In genomic region chr14:48120443-48120751, GRCm38 (mm10) we compare ENCODE assay signal across 9 mouse cellular contexts. TPM values are rescaled to one million over a fixed set of nuclear protein-coding genes. Genes with fewer than 3 reads are reported as not detected.
A peak's percentile ranks its signal among the peaks of the same experiment; 100 is the strongest.
DNase-seq lines count a peak whose midpoint lies in the region; ATAC-seq and TF ChIP-seq lines count a peak whose summit lies in the region.
"Had no signal": no experiment of that assay in that cellular context is flagged by ENCODE, and none has a peak within 500 bp of the region (broad histone marks: within the 10 kb centered on the region; RNA-seq: fewer than 3 reads in every experiment).

No protein-coding gene starts in this region.

- peak overlapping the region; percentile 90 for H3K27ac ChIP-seq in heart, embryonic 10.5 days
- H3K27ac ChIP-seq in ES-E14 (ENCODE audit: insufficient read depth, low read depth, low read length, poor library complexity, severe bottlenecking) = no peak overlapping the region
- H3K27ac ChIP-seq in heart, postnatal 0 days (ENCODE audit: low read depth) = no peak overlapping the region

- DNase-seq in heart, embryonic 10.5 days (ENCODE audit: low spot score) = no peak
- no peak for DNase-seq in heart, adult 8-10 months (ENCODE audit: low spot score)
- DNase-seq in ES-E14 (ENCODE audit: low read depth, low spot score) = no peak
- no peak for DNase-seq in heart, postnatal 0 days (ENCODE audit: low spot score)
- DNase-seq in lung, postnatal 10 days = peak; percentile 71
- no peak for DNase-seq in left cerebral cortex, adult 11 months (ENCODE audit: low spot score)
- no peak for DNase-seq in urinary bladder, postnatal 4 days (ENCODE audit: low spot score in 2 of 2)
- no peak for DNase-seq in yolk sac, embryonic 10.5 days (ENCODE audit: low spot score)

- no peak for TF ChIP-seq CTCF in heart, postnatal 0 days (IDR thresholded peaks at IDR 0.05; ENCODE audit: low read depth)

- peak overlapping the region; percentile 54 for H3K9ac ChIP-seq in ES-E14 (ENCODE audit: insufficient read depth, low read depth, low read length, poor library complexity, severe bottlenecking)
- H3K9ac ChIP-seq in heart, postnatal 0 days (replicated peaks; ENCODE audit: low read depth, low read length) = peak overlapping the region; percentile 83

- TF ChIP-seq EP300 in heart, postnatal 0 days (IDR thresholded peaks at IDR 0.05; ENCODE audit: low read depth) = no peak

- under 1% methylated on average over 10 of the region's 10 CpGs for WGBS in heart, embryonic 10.5 days
- 2% methylated on average over 10 of the region's 10 CpGs for WGBS in heart, postnatal 0 days

- in situ Hi-C loops in ES-E14 (cut with MboI; ENCODE audit: low sequenced_read_pairs in 2 of 2, unreplicated experiment in 2 of 2) = no loop called here

- peaks cover 13% of the 10 kb centered on the region; the same call in 1 of the 2 replicates for H3K27me3 ChIP-seq in heart, embryonic 10.5 days (ENCODE audit: insufficient read depth, poor library complexity, severe bottlenecking)
- H3K27me3 ChIP-seq in heart, postnatal 0 days (ENCODE audit: control insufficient read depth, insufficient read depth, low read length) = peaks cover 32% of the 10 kb centered on the region
- H3K27me3 ChIP-seq: CH12.LX had no signal

- ATAC-seq in heart, postnatal 0 days (ENCODE audit: insufficient read depth, low read depth) = no peak

- no peaks in the 10 kb centered on the region for H3K9me3 ChIP-seq in heart, embryonic 10.5 days
- H3K9me3 ChIP-seq in ES-E14 (ENCODE audit: control insufficient read depth, insufficient read depth, low read depth, low read length) = no peaks in the 10 kb centered on the region
- H3K9me3 ChIP-seq in heart, postnatal 0 days (replicated peaks; ENCODE audit: control insufficient read depth, low read length) = no peaks in the 10 kb centered on the region

- no peaks in the 10 kb centered on the region for H3K36me3 ChIP-seq in heart, embryonic 10.5 days
- H3K36me3 ChIP-seq in ES-E14 (ENCODE audit: control insufficient read depth, insufficient read depth, low read length, poor library complexity, severe bottlenecking) = no peaks in the 10 kb centered on the region
- no peaks in the 10 kb centered on the region for H3K36me3 ChIP-seq in heart, postnatal 0 days (replicated peaks; ENCODE audit: control insufficient read depth, insufficient read depth, low read length)

- H3K4me1 ChIP-seq in heart, embryonic 10.5 days = peaks cover 22% of the 10 kb centered on the region
- H3K4me1 ChIP-seq in ES-E14 (ENCODE audit: control insufficient read depth in 2 of 2, insufficient read depth in 2 of 2, low read length in 2 of 2, poor library complexity in 1 of 2) = peaks cover 0 to 9% of the 10 kb centered on the region in 2 experiments; a peak in 2 of 4 replicates
- peaks cover 4% of the 10 kb centered on the region; the same call in 1 of the 2 replicates for H3K4me1 ChIP-seq in heart, postnatal 0 days (ENCODE audit: control insufficient read depth, insufficient read depth)

- H3K4me3 ChIP-seq in heart, embryonic 10.5 days = peak overlapping the region; percentile 89
- peak overlapping the region; percentile 89 to 99 for H3K4me3 ChIP-seq in ES-E14 (ENCODE audit: insufficient read depth in 1 of 2, low read depth in 1 of 2, low read length in 2 of 2, poor library complexity in 1 of 2, severe bottlenecking in 1 of 2)
- peak overlapping the region; percentile 87 for H3K4me3 ChIP-seq in heart, postnatal 0 days (ENCODE audit: low read depth, low read length)

- H3K4me2 ChIP-seq in heart, postnatal 0 days (ENCODE audit: low read depth, low read length) = peak overlapping the region; percentile 96

TF ChIP-seq in ES-E14, 5 proteins besides CTCF, POLR2A, EP300 and RAD21:
- no peak for TF ChIP-seq MAFK (IDR thresholded peaks at IDR 0.05; ENCODE audit: insufficient read depth, low read depth, low read length)

RNA-seq across cellular contexts. Expression of gene Peli2, which starts 0.2 kb away (rescaled TPM):
- 3.1 and 5.0 TPM in 2 replicates for polyA plus RNA-seq in heart, embryonic 10.5 days (2016; fragmentation: Nextera tagmentation; extraction: Ambion mirVana)
- 10 to 100 TPM; 19.1 to 22.9 (median 20.8) TPM for total RNA-seq in heart, adult 8-10 months (2022)
- 1.6 and 6.9 TPM in 2 replicates for total RNA-seq in ES-E14 (2012; rRNA removed)
- total RNA-seq in heart, postnatal 0 days (2014; rRNA removed; ENCODE audit: low replicate concordance) = 15.4 and 18.2 TPM in 2 replicates
- polyA plus RNA-seq in heart, postnatal 0 days (2015; fragmentation: Nextera tagmentation; extraction: Ambion mirVana) = 2.0 and 2.1 TPM in 2 replicates
- total RNA-seq: CH12.LX had no signal
